9 mouse cellular contexts compared by ENCODE assay signal in genomic region chr2:27423596-27423995, GRCm38 (mm10). TPM values are rescaled to one million over a fixed set of nuclear protein-coding genes. Genes with fewer than 3 reads are reported as not detected.
DNase-seq lines count a peak whose midpoint lies in the region; ATAC-seq lines count a peak whose summit lies in the region.
"Had no signal": no experiment of that assay in that cellular context is flagged by ENCODE, and none has a peak within 500 bp of the region (broad histone marks: within the 10 kb centered on the region; RNA-seq: fewer than 3 reads in every experiment).

No protein-coding gene starts in this region.

- H3K36me3 ChIP-seq in hindbrain, embryonic 13.5 days = no peaks in the 10 kb centered on the region

- ATAC-seq in hindbrain, embryonic 13.5 days (ENCODE audit: low FRiP score) = no peak

- 54% methylated on average over 7 of the region's 7 CpGs for WGBS in hindbrain, embryonic 13.5 days

- peak overlapping the region; percentile 95; the same call in 1 of the 2 replicates for H3K9ac ChIP-seq in hindbrain, embryonic 13.5 days

- no peaks in the 10 kb centered on the region for H3K27me3 ChIP-seq in hindbrain, embryonic 13.5 days

- peaks cover 77% of the 10 kb centered on the region for H3K4me1 ChIP-seq in hindbrain, embryonic 13.5 days (replicated peaks)

- H3K9me3 ChIP-seq in hindbrain, embryonic 13.5 days = no peaks in the 10 kb centered on the region

- intact Hi-C loops in left cerebral cortex, postnatal 14 days (cut with DNase I) = loop anchor here (10.0 kb wide), 1 partner anchor 79 kb away; no protein-coding TSS in a partner anchor

- peak overlapping the region; percentile 91 for H3K4me3 ChIP-seq in hindbrain, embryonic 13.5 days

- no peak overlapping the region for H3K27ac ChIP-seq in hindbrain, embryonic 13.5 days

- H3K4me2 ChIP-seq in hindbrain, embryonic 13.5 days = peak overlapping the region; percentile 91

- peak; percentile 43 for DNase-seq in testis, postnatal 14 days (ENCODE audit: low spot score)
- no peak for DNase-seq in testis, postnatal 10 days (ENCODE audit: low spot score)
- DNase-seq in lung, postnatal 4 days = peak; percentile 26 to 72
- no peak for DNase-seq in left cerebral cortex, postnatal 14 days (ENCODE audit: low spot score in 2 of 2)
- no peak for DNase-seq in retina, postnatal 1 day
- no peak for DNase-seq in embryo, embryonic 11 days
- DNase-seq: adrenal gland, postnatal 36 days; thymus, postnatal 4 days had no signal

RNA-seq across cellular contexts. Expression of gene Vav2, which starts 3.2 kb away (rescaled TPM):
- polyA plus RNA-seq in hindbrain, embryonic 13.5 days (2015; fragmentation: Nextera tagmentation; extraction: Ambion mirVana) = 13.4 and 15.1 TPM in 2 replicates
- total RNA-seq in left cerebral cortex, postnatal 14 days (2021) = 10 to 100 TPM; 15.9 to 18.9 TPM

RNA-seq across cellular contexts. Expression of gene Brd3os, which starts 18.5 kb away (rescaled TPM):
- 35.5 and 35.8 TPM in 2 replicates for polyA plus RNA-seq in hindbrain, embryonic 13.5 days (2015; fragmentation: Nextera tagmentation; extraction: Ambion mirVana)
- 10 to 100 TPM; 27.9 to 28.5 TPM for total RNA-seq in left cerebral cortex, postnatal 14 days (2021)

Comparison
In these comparisons a context has a peak if more than half of its experiments do, and no peak if none do; other contexts are left out.
1. DNase-seq: peak in testis, postnatal 14 days (single experiment) and lung, postnatal 4 days (2 of 2); none in testis, postnatal 10 days (single experiment), left cerebral cortex, postnatal 14 days (0 of 2), retina, postnatal 1 day (single experiment) and embryo, embryonic 11 days (single experiment).